Mouse (Mus musculus) ES-Bruce4 (cell line): ENCODE data around the gene Rnf187.

Experiments
- EP300 ChIP-seq: IDR thresholded peaks from 2 replicates; pipeline ENCODE4 v1.6.1; 2011; ENCODE audit warnings: low read depth, low read length; ENCODE audit not compliant: insufficient read depth
- POLR2A ChIP-seq: IDR thresholded peaks from one replicate; pipeline ENCODE4 v1.8.1; 2011; ENCODE audit warnings: low read length; ENCODE audit not compliant: insufficient read depth

GRCm38 (mm10) chr11:58959921-58960465 is 21.3 kb upstream of the Rnf187 start:
- TF ChIP-seq POLR2A (no peak), EP300 (no peak)
